Comparison of ENCODE assay signal across 22 mouse cellular contexts in genomic region chr2:25175690-25176078, GRCm38 (mm10). TPM values are rescaled to one million over a fixed set of nuclear protein-coding genes. Genes with fewer than 3 reads are reported as not detected.
DNase-seq lines count a peak whose midpoint lies in the region; ATAC-seq and TF ChIP-seq lines count a peak whose summit lies in the region.
"Had no signal": no experiment of that assay in that cellular context is flagged by ENCODE, and none has a peak within 500 bp of the region (broad histone marks: within the 10 kb centered on the region; RNA-seq: fewer than 3 reads in every experiment).

No protein-coding gene starts in this region.

- no peak overlapping the region for H3K9ac ChIP-seq in kidney, embryonic 16.5 days (replicated peaks; ENCODE audit: low read length)
- no peak overlapping the region for H3K9ac ChIP-seq in midbrain, postnatal 0 days (replicated peaks; ENCODE audit: low read length, poor library complexity, severe bottlenecking)
- no peak overlapping the region for H3K9ac ChIP-seq in midbrain, embryonic 15.5 days
- H3K9ac ChIP-seq: embryonic facial prominence, embryonic 15.5 days; hindbrain, embryonic 14.5 days had no signal

- H3K4me2 ChIP-seq in kidney, embryonic 16.5 days (replicated peaks; ENCODE audit: low read depth, low read length): no peak overlapping the region
- no peak overlapping the region for H3K4me2 ChIP-seq in midbrain, postnatal 0 days (ENCODE audit: low read depth, low read length, poor library complexity, severe bottlenecking)
- no peak overlapping the region for H3K4me2 ChIP-seq in midbrain, embryonic 15.5 days
- H3K4me2 ChIP-seq: embryonic facial prominence, embryonic 15.5 days; hindbrain, embryonic 14.5 days had no signal

- no peaks in the 10 kb centered on the region for H3K36me3 ChIP-seq in kidney, embryonic 16.5 days (ENCODE audit: insufficient read depth, low read length)
- no peaks in the 10 kb centered on the region for H3K36me3 ChIP-seq in midbrain, postnatal 0 days (ENCODE audit: insufficient read depth, low read length)
- H3K36me3 ChIP-seq in midbrain, embryonic 15.5 days (replicated peaks): no peaks in the 10 kb centered on the region
- H3K36me3 ChIP-seq: embryonic facial prominence, embryonic 15.5 days; neural tube, embryonic 12.5 days had no signal

- ATAC-seq in kidney, embryonic 16.5 days (ENCODE audit: low FRiP score, low TSS enrichment): no peak
- no peak for ATAC-seq in midbrain, postnatal 0 days (ENCODE audit: low FRiP score)
- no peak for ATAC-seq in midbrain, embryonic 15.5 days (replicated peaks)
- no peak for ATAC-seq in frontal cortex, adult (ENCODE audit: low TSS enrichment)
- ATAC-seq: forebrain, embryonic 14.5 days had no signal

- H3K4me1 ChIP-seq in kidney, embryonic 16.5 days (ENCODE audit: insufficient read depth, low read length): peaks cover 74% of the 10 kb centered on the region
- H3K4me1 ChIP-seq in midbrain, postnatal 0 days (ENCODE audit: insufficient read depth, low read length): peaks cover 8% of the 10 kb centered on the region; the same call in 1 of the 2 replicates
- H3K4me1 ChIP-seq in midbrain, embryonic 15.5 days: peaks cover 28% of the 10 kb centered on the region

- H3K27ac ChIP-seq in gastrocnemius, adult 2 months: peak overlapping the region; percentile 86
- peak overlapping the region; percentile 3; the same call in 1 of the 2 replicates for H3K27ac ChIP-seq in kidney, embryonic 16.5 days (ENCODE audit: low read length)
- 0 out of 2 replicates have a peak overlapping the region, but pooled peaks have one; percentile 68 for H3K27ac ChIP-seq in midbrain, postnatal 0 days (ENCODE audit: low read depth, low read length)
- H3K27ac ChIP-seq in midbrain, embryonic 15.5 days: no peak overlapping the region
- H3K27ac ChIP-seq: embryonic facial prominence, embryonic 15.5 days; neural tube, embryonic 12.5 days had no signal

- 74% methylated on average over 4 of the region's 4 CpGs for WGBS in kidney, embryonic 16.5 days
- WGBS in midbrain, postnatal 0 days: 83% methylated on average over 4 of the region's 4 CpGs
- WGBS in midbrain, embryonic 15.5 days: 82% methylated on average over 4 of the region's 4 CpGs

- intact Hi-C loops in gastrocnemius, adult 2 months (cut with DNase I): no loop called here

- TF ChIP-seq CTCF in gastrocnemius, adult 2 months (IDR thresholded peaks at IDR 0.05): no peak
- no peak for TF ChIP-seq CTCF in midbrain, postnatal 0 days (IDR thresholded peaks at IDR 0.05)

- DNase-seq in gastrocnemius, adult 2 months: no peak
- no peak for DNase-seq in gastrocnemius, postnatal 10 days
- DNase-seq in kidney, postnatal 25 days: no peak
- DNase-seq in midbrain, postnatal 0 days (ENCODE audit: low spot score): no peak
- DNase-seq in layer of hippocampus, adult 9-10 months (ENCODE audit: low spot score): no peak
- DNase-seq: embryo, embryonic 11 days; right cerebral cortex, postnatal 25 days; thymus, postnatal 36 days had no signal

- peaks cover 12% of the 10 kb centered on the region for H3K27me3 ChIP-seq in kidney, embryonic 16.5 days (ENCODE audit: insufficient read depth, low read length)
- H3K27me3 ChIP-seq in midbrain, postnatal 0 days (ENCODE audit: insufficient read depth, low read length): no peaks in the 10 kb centered on the region
- H3K27me3 ChIP-seq in midbrain, embryonic 15.5 days (replicated peaks): no peaks in the 10 kb centered on the region

- H3K9me3 ChIP-seq in kidney, embryonic 16.5 days (ENCODE audit: low read length): no peaks in the 10 kb centered on the region
- no peaks in the 10 kb centered on the region for H3K9me3 ChIP-seq in midbrain, postnatal 0 days (ENCODE audit: low read length)
- no peaks in the 10 kb centered on the region for H3K9me3 ChIP-seq in midbrain, embryonic 15.5 days
- H3K9me3 ChIP-seq: embryonic facial prominence, embryonic 15.5 days; neural tube, embryonic 12.5 days had no signal

- no peak overlapping the region for H3K4me3 ChIP-seq in gastrocnemius, adult 2 months
- no peak overlapping the region for H3K4me3 ChIP-seq in kidney, embryonic 16.5 days (ENCODE audit: low read length)
- H3K4me3 ChIP-seq in midbrain, postnatal 0 days (ENCODE audit: low read depth, low read length): no peak overlapping the region
- H3K4me3 ChIP-seq in midbrain, embryonic 15.5 days: no peak overlapping the region
- H3K4me3 ChIP-seq: embryonic facial prominence, embryonic 15.5 days; neural tube, embryonic 12.5 days had no signal

RNA-seq across cellular contexts. Expression of gene Nrarp, which starts 4.9 kb away (rescaled TPM):
- 1 to 10 TPM; 4.0 to 5.2 TPM for total RNA-seq in gastrocnemius, adult 2 months (2021)
- total RNA-seq in gastrocnemius, postnatal 10 days (2021): 10 to 100 TPM; 14.9 to 17.4 TPM
- polyA plus RNA-seq in kidney, embryonic 16.5 days (2015; fragmentation: Nextera tagmentation; extraction: Ambion mirVana): 18.4 and 18.8 TPM in 2 replicates
- total RNA-seq in midbrain, postnatal 0 days (2014; rRNA removed): 49.2 and 49.9 TPM in 2 replicates
- 16.1 and 16.5 TPM in 2 replicates for polyA plus RNA-seq in midbrain, postnatal 0 days (2015; fragmentation: Nextera tagmentation; extraction: Ambion mirVana)
- polyA plus RNA-seq in midbrain, embryonic 15.5 days (2015; fragmentation: Nextera tagmentation; extraction: Ambion mirVana): 15.3 and 18.1 TPM in 2 replicates

RNA-seq across cellular contexts. Expression of gene Tor4a, which starts 21.0 kb away (rescaled TPM):
- total RNA-seq in gastrocnemius, adult 2 months (2021): 1 to 10 TPM in 1 of 2 experiments, under 1 TPM in 1; 0.59 to 1.0 TPM
- total RNA-seq in gastrocnemius, postnatal 10 days (2021): 1 to 10 TPM; 1.9 to 2.9 TPM
- polyA plus RNA-seq in kidney, embryonic 16.5 days (2015; fragmentation: Nextera tagmentation; extraction: Ambion mirVana): 16.0 and 16.8 TPM in 2 replicates
- total RNA-seq in midbrain, postnatal 0 days (2014; rRNA removed): 1.7 and 3.5 TPM in 2 replicates
- polyA plus RNA-seq in midbrain, postnatal 0 days (2015; fragmentation: Nextera tagmentation; extraction: Ambion mirVana): 0.98 and 1.3 TPM in 2 replicates
- polyA plus RNA-seq in midbrain, embryonic 15.5 days (2015; fragmentation: Nextera tagmentation; extraction: Ambion mirVana): 1.9 and 2.0 TPM in 2 replicates

RNA-seq across cellular contexts. Expression of gene Nelfb, which starts 35.6 kb away (rescaled TPM):
- total RNA-seq in gastrocnemius, adult 2 months (2021): 10 to 100 TPM; 22.3 to 23.1 TPM
- 10 to 100 TPM; 31.1 to 40.5 TPM for total RNA-seq in gastrocnemius, postnatal 10 days (2021)
- polyA plus RNA-seq in kidney, embryonic 16.5 days (2015; fragmentation: Nextera tagmentation; extraction: Ambion mirVana): 131 and 138 TPM in 2 replicates
- 87.0 and 101 TPM in 2 replicates for total RNA-seq in midbrain, postnatal 0 days (2014; rRNA removed)
- 90.4 TPM in 2 replicates for polyA plus RNA-seq in midbrain, postnatal 0 days (2015; fragmentation: Nextera tagmentation; extraction: Ambion mirVana)
- 126 and 129 TPM in 2 replicates for polyA plus RNA-seq in midbrain, embryonic 15.5 days (2015; fragmentation: Nextera tagmentation; extraction: Ambion mirVana)

RNA-seq across cellular contexts. Expression of gene Stpg3, which starts 38.8 kb away (rescaled TPM):
- not detected for total RNA-seq in gastrocnemius, adult 2 months (2021)
- total RNA-seq in gastrocnemius, postnatal 10 days (2021): not detected
- 0.54 and 0.82 TPM in 2 replicates for polyA plus RNA-seq in kidney, embryonic 16.5 days (2015; fragmentation: Nextera tagmentation; extraction: Ambion mirVana)
- total RNA-seq in midbrain, postnatal 0 days (2014; rRNA removed): 0.38 TPM in 1 of 2 replicates, not detected in the other
- not detected in 2 replicates for polyA plus RNA-seq in midbrain, postnatal 0 days (2015; fragmentation: Nextera tagmentation; extraction: Ambion mirVana)
- not detected in 2 replicates for polyA plus RNA-seq in midbrain, embryonic 15.5 days (2015; fragmentation: Nextera tagmentation; extraction: Ambion mirVana)
- total RNA-seq: adrenal gland, adult 18-20 months; CH12.LX; granulocyte monocyte progenitor cell, adult 5-6 weeks; layer of hippocampus, postnatal 14 days; left cerebral cortex, postnatal 10 days had no signal
- polyA plus RNA-seq: embryonic facial prominence, embryonic 15.5 days; forebrain, embryonic 14.5 days; heart, embryonic 16.5 days; hindbrain, embryonic 14.5 days; limb, embryonic 14.5 days; neural tube, embryonic 12.5 days had no signal

RNA-seq across cellular contexts. Expression of gene Fam166a, which starts 42.9 kb away (rescaled TPM):
- not detected for total RNA-seq in gastrocnemius, adult 2 months (2021)
- not detected for total RNA-seq in gastrocnemius, postnatal 10 days (2021)
- 0.37 TPM in 1 of 2 replicates, not detected in the other for polyA plus RNA-seq in kidney, embryonic 16.5 days (2015; fragmentation: Nextera tagmentation; extraction: Ambion mirVana)
- not detected in 2 replicates for total RNA-seq in midbrain, postnatal 0 days (2014; rRNA removed)
- 1.5 TPM in 1 of 2 replicates, not detected in the other for polyA plus RNA-seq in midbrain, postnatal 0 days (2015; fragmentation: Nextera tagmentation; extraction: Ambion mirVana)
- polyA plus RNA-seq in midbrain, embryonic 15.5 days (2015; fragmentation: Nextera tagmentation; extraction: Ambion mirVana): 0.43 and 0.78 TPM in 2 replicates
- total RNA-seq: adrenal gland, adult 18-20 months; granulocyte monocyte progenitor cell, adult 5-6 weeks; layer of hippocampus, postnatal 14 days; left cerebral cortex, postnatal 10 days had no signal
- polyA plus RNA-seq: heart, embryonic 16.5 days; hindbrain, embryonic 14.5 days; neural tube, embryonic 12.5 days had no signal
